Mouse (Mus musculus): ENCODE results near the gene Slc52a3. TPM values are rescaled to one million over a fixed set of nuclear protein-coding genes. Genes with fewer than 3 reads are reported as not detected.
"Not testable (repeated sequence)": the region's sequence is repeated elsewhere in the genome, so short reads cannot be mapped to it uniquely, and the experiment has no call there.

The Slc52a3 gene
- polyA plus RNA-seq, 1 experiment = 115 TPM

GRCm38 (mm10) chr2:151972880-151973594 lies 23.3 kb upstream of the Slc52a3 start:
- 19% methylated on average over 23 of the region's 23 CpGs for WGBS
- DNase-seq (ENCODE audit: low read depth, low spot score) = no peak

GRCm38 (mm10) chr2:151973595-151974562 lies 22.4 kb upstream of the Slc52a3 start:
- WGBS = 18% methylated on average over 36 of the region's 36 CpGs
- DNase-seq (ENCODE audit: low read depth, low spot score) = no peak

- WGBS = 91% methylated on average over 5 of the region's 5 CpGs
- no peak for DNase-seq (ENCODE audit: low read depth, low spot score)
These were observed 21.0 kb upstream of the Slc52a3 start for GRCm38 (mm10) chr2:151975295-151975694.

- DNase-seq (ENCODE audit: low read depth, low spot score) = no peak
- 49% methylated on average over 3 of the region's 3 CpGs for WGBS
These were observed 20.2 kb upstream of the Slc52a3 start for GRCm38 (mm10) chr2:151976067-151976466.

- 60% methylated on average over 4 of the region's 4 CpGs for WGBS
- no peak for DNase-seq (ENCODE audit: low read depth, low spot score)
These were observed 18.4 kb upstream of the Slc52a3 start for GRCm38 (mm10) chr2:151977689-151978440.

- no peak for DNase-seq (ENCODE audit: low read depth, low spot score)
- 37% methylated on average over 6 of the region's 6 CpGs for WGBS
These were observed 17.8 kb upstream of the Slc52a3 start for GRCm38 (mm10) chr2:151978494-151978893.

GRCm38 (mm10) chr2:151979470-151980354 lies 16.6 kb upstream of the Slc52a3 start, which contains the start of gene Fam110a:
Fam110a (minus strand) TSS chr2:151980219.
- under 1% methylated on average over 46 of the region's 46 CpGs for WGBS
- DNase-seq (ENCODE audit: low read depth, low spot score) = no peak

GRCm38 (mm10) chr2:151980355-151980693 lies 16.0 kb upstream of the Slc52a3 start:
- DNase-seq (ENCODE audit: low read depth, low spot score) = no peak
- WGBS = 43% methylated on average over 3 of the region's 3 CpGs

- DNase-seq (ENCODE audit: low read depth, low spot score) = no peak
- WGBS = 75% methylated on average over 6 of the region's 6 CpGs
These were observed 15.0 kb upstream of the Slc52a3 start for GRCm38 (mm10) chr2:151981268-151981667.

GRCm38 (mm10) chr2:151982476-151982875 lies 13.8 kb upstream of the Slc52a3 start:
- DNase-seq (ENCODE audit: low read depth, low spot score) = no peak

GRCm38 (mm10) chr2:151984019-151984418 lies 12.3 kb upstream of the Slc52a3 start:
- DNase-seq (ENCODE audit: low read depth, low spot score) = no peak
- 52% methylated on average over 9 of the region's 9 CpGs for WGBS

- no peak for DNase-seq (ENCODE audit: low read depth, low spot score)
- 53% methylated on average over 7 of the region's 7 CpGs for WGBS
These were observed 10.7 kb upstream of the Slc52a3 start for GRCm38 (mm10) chr2:151985426-151986172.

- DNase-seq (ENCODE audit: low read depth, low spot score) = no peak
- WGBS = 74% methylated on average over 8 of the region's 8 CpGs
These were observed 9.4 kb upstream of the Slc52a3 start for GRCm38 (mm10) chr2:151986958-151987357.

GRCm38 (mm10) chr2:151988978-151989377 lies 7.3 kb upstream of the Slc52a3 start:
- 66% methylated on average over 2 of the region's 2 CpGs for WGBS
- no peak for DNase-seq (ENCODE audit: low read depth, low spot score)

GRCm38 (mm10) chr2:151990985-151991394 lies 5.3 kb upstream of the Slc52a3 start:
- no peak for DNase-seq (ENCODE audit: low read depth, low spot score)
- 6% methylated on average over 1 of the region's 1 CpGs for WGBS

GRCm38 (mm10) chr2:151991446-151991845 lies 4.9 kb upstream of the Slc52a3 start:
- 52% methylated on average over 5 of the region's 5 CpGs for WGBS
- DNase-seq (ENCODE audit: low read depth, low spot score) = no peak

- no peak for DNase-seq (ENCODE audit: low read depth, low spot score)
- 14% methylated on average over 22 of the region's 22 CpGs for WGBS
These were observed 1.8 kb upstream of the Slc52a3 start for GRCm38 (mm10) chr2:151994350-151995122.

GRCm38 (mm10) chr2:151997190-151997575 lies 872 bp downstream of the Slc52a3 start:
- 19% methylated on average over 2 of the region's 2 CpGs for WGBS
- DNase-seq (ENCODE audit: low read depth, low spot score) = not testable (repeated sequence)

Measured in large intestine, adult 2 months (tissue).